Mouse (Mus musculus) ES-Bruce4 (cell line): ENCODE measurements at regions not wholly inside any gene's neighbourhood (a gene's known extent, or its start where the extent isn't known, plus 50 kb on each side); places are given as distances from the start of the nearest gene placed in this dataset.

Experiments
- H3K27ac ChIP-seq: 2 replicates; pipeline ENCODE4 v1.5.1; 2012; ENCODE audit warnings: low read length, inconsistent platforms; ENCODE audit not compliant: insufficient read depth
- H3K27me3 ChIP-seq: 2 replicates; pipeline ENCODE4 v1.6.1; 2012; ENCODE audit warnings: mild to moderate bottlenecking, low read length, inconsistent platforms; ENCODE audit not compliant: control insufficient read depth, poor library complexity, insufficient read depth, severe bottlenecking
- H3K36me3 ChIP-seq: 2 replicates; pipeline ENCODE4 v1.6.1; 2012; ENCODE audit warnings: inconsistent platforms, mild to moderate bottlenecking, low read length, moderate library complexity; ENCODE audit not compliant: control insufficient read depth, poor library complexity, insufficient read depth, severe bottlenecking
- H3K4me1 ChIP-seq: one replicate; pipeline ENCODE4 v1.8.1; 2011; ENCODE audit warnings: low read length; ENCODE audit not compliant: control insufficient read depth, insufficient read depth
- H3K4me3 ChIP-seq: 2 replicates; pipeline ENCODE4 v1.5.1; 2011; ENCODE audit warnings: low read depth, mild to moderate bottlenecking, low read length
- H3K9ac ChIP-seq: 2 replicates; pipeline ENCODE4 v1.6.1; 2012; ENCODE audit warnings: low read depth, mild to moderate bottlenecking, inconsistent platforms; ENCODE audit not compliant: poor library complexity, severe bottlenecking
- H3K9me3 ChIP-seq: replicated peaks from 2 replicates; pipeline ENCODE4 v1.6.1; 2012; ENCODE audit warnings: mild to moderate bottlenecking, low read length, inconsistent platforms; ENCODE audit not compliant: control insufficient read depth, poor library complexity, insufficient read depth, severe bottlenecking
- CTCF ChIP-seq: IDR thresholded peaks from one replicate; pipeline ENCODE4 v1.8.1; 2011; ENCODE audit warnings: low read depth, low read length
- EP300 ChIP-seq: IDR thresholded peaks from 2 replicates; pipeline ENCODE4 v1.6.1; 2011; ENCODE audit warnings: low read depth, low read length; ENCODE audit not compliant: insufficient read depth
- POLR2A ChIP-seq: IDR thresholded peaks from one replicate; pipeline ENCODE4 v1.8.1; 2011; ENCODE audit warnings: low read length; ENCODE audit not compliant: insufficient read depth

DNA sequence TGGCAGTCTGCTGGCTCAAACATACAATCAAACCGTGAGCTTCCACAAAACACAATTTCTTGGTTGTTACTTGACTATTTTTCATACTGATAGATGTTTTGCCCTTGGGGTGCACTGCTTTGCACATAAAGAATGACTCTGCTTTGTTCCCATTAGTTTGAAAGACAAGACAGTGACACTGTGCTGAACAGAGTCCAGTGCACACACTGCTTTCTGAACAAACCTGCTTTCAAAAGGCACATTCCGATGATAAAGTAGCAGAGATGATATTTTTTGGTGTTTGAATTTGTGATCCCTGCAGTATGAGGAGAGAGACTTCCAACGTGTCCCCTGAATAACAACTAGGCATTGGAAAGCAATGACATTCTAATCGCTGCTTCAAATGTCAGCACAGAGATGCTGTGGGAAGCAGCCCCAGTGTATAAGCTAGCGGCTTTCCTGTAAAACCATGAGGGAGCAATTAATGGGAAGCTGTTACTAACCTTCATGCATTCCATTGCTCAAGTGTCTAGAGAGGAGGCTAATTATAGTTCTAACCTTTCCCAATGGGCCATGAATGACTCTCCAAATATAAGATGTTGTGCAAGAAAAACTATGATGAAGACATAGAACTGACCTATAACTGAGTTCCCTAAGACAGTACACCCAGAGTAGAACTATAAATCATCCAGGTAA, 673.5 kb upstream of the Map3k7 start:
- H3K4me3 ChIP-seq, result no peak overlapping the region
- no peaks in the 10 kb centered on the region for H3K27me3 ChIP-seq
- H3K36me3 ChIP-seq, result no peaks in the 10 kb centered on the region
- H3K27ac ChIP-seq, result no peak overlapping the region
- H3K9ac ChIP-seq, result no peak overlapping the region
- no peaks in the 10 kb centered on the region for H3K4me1 ChIP-seq
- H3K9me3 ChIP-seq, result no peaks in the 10 kb centered on the region
- TF ChIP-seq EP300 (no peak), CTCF (no peak), POLR2A (no peak)

GRCm38 (mm10) chr4:31293752-31294151, 670.1 kb upstream of the Map3k7 start:
- Histone ChIP-seq H3K4me3 (no peak overlapping the region), H3K9me3 (no peaks in the 10 kb centered on the region), H3K4me1 (no peaks in the 10 kb centered on the region), H3K27me3 (no peaks in the 10 kb centered on the region), H3K27ac (no peak overlapping the region), H3K36me3 (no peaks in the 10 kb centered on the region), H3K9ac (no peak overlapping the region)
- TF ChIP-seq EP300 (no peak), CTCF (no peak), POLR2A (no peak)

DNA sequence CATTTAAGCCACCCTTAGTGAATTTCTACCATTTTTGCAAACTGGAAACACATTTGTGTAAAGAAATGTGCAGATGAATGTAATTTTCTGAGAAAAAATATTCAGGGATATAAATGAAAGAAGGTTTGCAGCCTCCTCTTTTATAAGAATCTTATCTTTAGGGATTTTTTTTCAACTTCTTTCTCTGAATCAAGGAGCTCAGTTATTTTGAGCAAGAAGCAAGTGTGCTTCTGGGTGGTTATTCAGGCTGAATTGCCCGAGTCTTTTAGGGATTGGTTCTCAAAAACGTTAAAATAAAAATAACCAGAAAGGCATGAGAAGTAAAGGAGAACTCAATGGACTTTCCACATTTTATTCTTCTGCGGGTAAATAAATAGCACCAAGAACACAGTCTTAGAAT, 666.0 kb upstream of the Map3k7 start:
- no peaks in the 10 kb centered on the region for H3K27me3 ChIP-seq
- H3K27ac ChIP-seq, result no peak overlapping the region
- TF ChIP-seq POLR2A, result no peak
- TF ChIP-seq EP300, result no peak
- no peak for TF ChIP-seq CTCF
- no peak overlapping the region for H3K9ac ChIP-seq
- no peaks in the 10 kb centered on the region for H3K4me1 ChIP-seq
- H3K36me3 ChIP-seq, result no peaks in the 10 kb centered on the region
- no peak overlapping the region for H3K4me3 ChIP-seq
- H3K9me3 ChIP-seq, result no peaks in the 10 kb centered on the region

DNA sequence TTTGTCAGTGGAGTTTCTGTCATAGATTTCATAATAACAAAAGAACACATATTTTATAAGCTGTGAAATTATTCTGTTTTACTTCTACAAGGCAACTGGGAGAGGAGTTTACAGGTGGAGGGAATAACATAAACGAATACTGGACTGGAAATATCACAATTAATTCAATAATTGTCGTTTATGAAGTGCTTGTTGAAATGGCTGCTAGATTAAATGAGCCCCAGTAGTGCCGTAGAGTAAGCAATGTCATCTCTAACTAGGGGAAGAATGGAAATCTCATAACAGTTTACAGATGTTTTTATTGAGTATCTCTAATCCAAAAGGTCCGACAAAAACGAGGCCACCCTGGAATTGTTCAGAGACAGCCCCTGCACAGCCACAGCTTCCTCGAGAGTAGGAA, 644.6 kb upstream of the Map3k7 start:
- Histone ChIP-seq H3K9ac (no peak overlapping the region), H3K27ac (no peak overlapping the region), H3K36me3 (no peaks in the 10 kb centered on the region), H3K27me3 (no peaks in the 10 kb centered on the region), H3K4me1 (no peaks in the 10 kb centered on the region), H3K9me3 (no peaks in the 10 kb centered on the region), H3K4me3 (no peak overlapping the region)
- TF ChIP-seq EP300, result no peak
- no peak for TF ChIP-seq POLR2A
- TF ChIP-seq CTCF, result no peak

GRCm38 (mm10) chr4:31320734-31321507, 643.0 kb upstream of the Map3k7 start:
- Histone ChIP-seq H3K36me3 (no peaks in the 10 kb centered on the region), H3K27me3 (no peaks in the 10 kb centered on the region), H3K4me3 (no peak overlapping the region), H3K27ac (no peak overlapping the region), H3K9me3 (no peaks in the 10 kb centered on the region), H3K9ac (no peak overlapping the region), H3K4me1 (no peaks in the 10 kb centered on the region)
- TF ChIP-seq POLR2A, result no peak

GRCm38 (mm10) chr4:31323816-31324215, 640.1 kb upstream of the Map3k7 start:
- H3K9ac ChIP-seq, result no peak overlapping the region
- TF ChIP-seq CTCF, result no peak
- no peak for TF ChIP-seq POLR2A
- no peak for TF ChIP-seq EP300
- no peaks in the 10 kb centered on the region for H3K36me3 ChIP-seq
- H3K4me3 ChIP-seq, result no peak overlapping the region
- no peaks in the 10 kb centered on the region for H3K4me1 ChIP-seq
- no peak overlapping the region for H3K27ac ChIP-seq
- H3K27me3 ChIP-seq, result no peaks in the 10 kb centered on the region
- H3K9me3 ChIP-seq, result no peaks in the 10 kb centered on the region
